Mouse (Mus musculus) gastrocnemius, postnatal 14 days (tissue): ENCODE results near the gene Fcmr. TPM values are rescaled to one million over a fixed set of nuclear protein-coding genes. Genes with fewer than 3 reads are reported as not detected.

ENCODE experiments used
- DNase-seq: peaks from one replicate; pipeline ENCODE4 v3.0.0; 2021; ENCODE audit warnings: mixed read lengths
- intact Hi-C: fragments of 180-260 bp; cut with DNase I; formaldehyde crosslinking; loops from one replicate; pipeline ENCODE4 v1.15.1; 2025; ENCODE audit warnings: low total_unique reads
- total RNA-seq, 2 experiments: library from RNA; stranded (reverse); gene quantifications; 2 replicates each; pipeline ENCODE4 v1.2.3; 2021

Gene Fcmr
- total RNA-seq, 2 experiments from 2014 or later, result not detected

GRCm38 (mm10) chr1:130926484-130926883 lies 61.0 kb downstream of the Fcmr start:
- DNase-seq, result no peak
- intact Hi-C loops, result no loop called here

Other genes with a start within 250 kb of the Fcmr start
- not detected for gene Zp3r, start 236.0 kb upstream of the Fcmr start, total RNA-seq
- not detected for gene C4bp, start 204.0 kb upstream of the Fcmr start, total RNA-seq
- under 1 TPM in 1 of 2 experiments, not detected in 1; 0.16 TPM for gene Gm29427, start 149.9 kb upstream of the Fcmr start, total RNA-seq
- 1 to 10 TPM; 3.3 to 3.7 TPM for gene Yod1, start 148.3 kb upstream of the Fcmr start, total RNA-seq
- 10 to 100 TPM in 1 of 2 experiments, 1 to 10 TPM in 1; 10.0 to 10.7 TPM for gene Pfkfb2, start 136.4 kb upstream of the Fcmr start, total RNA-seq
- gene AA986860, start 133.7 kb upstream of the Fcmr start, total RNA-seq, result under 1 TPM; 0.44 to 0.49 TPM
- gene Fcamr, start 64.8 kb upstream of the Fcmr start, total RNA-seq, result not detected
- gene Pigr, start 39.0 kb upstream of the Fcmr start, total RNA-seq, result not detected
- gene Il24, start 21.8 kb downstream of the Fcmr start, total RNA-seq, result not detected
- not detected for gene Il20, start 45.8 kb downstream of the Fcmr start, total RNA-seq
- gene Il19, start 74.4 kb downstream of the Fcmr start, total RNA-seq, result not detected
- not detected for gene Il10, start 154.2 kb downstream of the Fcmr start, total RNA-seq
- gene Mapkapk2, start 232.2 kb downstream of the Fcmr start, total RNA-seq, result 100 to 1,000 TPM; 151 to 154 TPM